Mouse (Mus musculus) hindbrain, embryonic 15.5 days (tissue): Measurements from ENCODE around the gene Gnb4. TPM values are rescaled to one million over a fixed set of nuclear protein-coding genes. Genes with fewer than 3 reads are reported as not detected.
A peak's percentile ranks its signal among the peaks of the same experiment; 100 is the strongest.

ENCODE experiments used
- ATAC-seq: fragments of 200-750 bp; cut with Nextera tagmentation; 2 replicates; pipeline ENCODE4 v1.8.0; 2017; ENCODE audit warnings: low read depth, moderate number of reproducible peaks, moderate TSS enrichment; ENCODE audit not compliant: low FRiP score
- H3K27ac ChIP-seq: fragments of 300-500 bp; sonication (generic); replicated peaks from 2 replicates; pipeline ENCODE4 v1.5.1; 2015; ENCODE audit warnings: mild to moderate bottlenecking, inconsistent platforms
- H3K27me3 ChIP-seq: fragments of 300-500 bp; sonication (generic); 2 replicates; pipeline ENCODE4 v1.6.1; 2015; ENCODE audit warnings: control low read depth, inconsistent platforms
- H3K36me3 ChIP-seq: fragments of 300-500 bp; sonication (generic); 2 replicates; pipeline ENCODE4 v1.6.1; 2015; ENCODE audit warnings: control low read depth, inconsistent platforms
- H3K4me1 ChIP-seq: fragments of 300-500 bp; sonication (generic); replicated peaks from 2 replicates; pipeline ENCODE4 v1.6.1; 2015; ENCODE audit warnings: control low read depth, inconsistent platforms
- H3K4me2 ChIP-seq: fragments of 300-500 bp; sonication (generic); 2 replicates; pipeline ENCODE4 v1.6.1; 2015; ENCODE audit warnings: moderate library complexity, mild to moderate bottlenecking, inconsistent platforms
- H3K4me3 ChIP-seq: fragments of 300-500 bp; sonication (generic); 2 replicates; pipeline ENCODE4 v1.5.1; 2015; ENCODE audit warnings: mild to moderate bottlenecking, inconsistent platforms
- H3K9ac ChIP-seq: fragments of 300-500 bp; sonication (generic); 2 replicates; pipeline ENCODE4 v1.6.1; 2015; ENCODE audit warnings: inconsistent platforms
- H3K9me3 ChIP-seq: fragments of 300-500 bp; sonication (generic); 2 replicates; pipeline ENCODE4 v1.6.1; 2016; ENCODE audit warnings: control low read depth, inconsistent platforms
- WGBS: fragments of 180-500 bp; shearing (Covaris S2); methylation state at CpG from one replicate; pipeline ENCODE4 v1.1.7; 2015; 5-methylcytosine and 5-hydroxymethylcytosine counted together
- polyA plus RNA-seq: library from polyadenylated mRNA; unstranded; fragments of >200 nt; fragmentation: Nextera tagmentation; extraction: Ambion mirVana; gene quantifications from 2 replicates; pipeline ENCODE4 v1.2.1, GENCODE M21; 2015

Gene Gnb4
- polyA plus RNA-seq, 1 experiment from 2014 or later = 96.3 TPM

DNA sequence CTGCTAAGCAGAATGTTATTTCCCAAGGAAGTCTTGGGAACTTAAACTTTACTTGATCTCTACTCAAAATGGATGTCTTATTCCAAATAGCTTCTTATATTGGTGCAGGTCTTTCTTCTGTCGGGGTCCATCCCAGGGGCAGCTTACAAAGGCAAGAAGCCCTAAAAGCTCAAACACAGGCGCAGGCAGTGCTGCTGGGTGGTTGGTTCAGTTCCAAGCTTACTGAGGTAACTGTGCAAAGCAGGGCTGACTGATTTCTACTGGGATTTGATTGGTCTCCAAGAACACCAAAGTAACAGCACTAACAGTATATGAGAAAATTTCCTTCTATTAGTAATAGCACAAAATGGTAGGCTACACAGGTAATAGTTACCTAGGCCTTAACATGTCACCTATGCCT lies 43.3 kb downstream of the Gnb4 start:
- Histone ChIP-seq H3K27me3 (no peaks in the 10 kb centered on the region), H3K9ac (no peak overlapping the region), H3K4me3 (no peak overlapping the region), H3K27ac (no peak overlapping the region), H3K9me3 (no peaks in the 10 kb centered on the region), H3K36me3 (peaks cover 59% of the 10 kb centered on the region), H3K4me1 (no peaks in the 10 kb centered on the region), H3K4me2 (no peak overlapping the region)
- 93% methylated on average over 2 of the region's 2 CpGs for WGBS
- ATAC-seq = no peak

DNA sequence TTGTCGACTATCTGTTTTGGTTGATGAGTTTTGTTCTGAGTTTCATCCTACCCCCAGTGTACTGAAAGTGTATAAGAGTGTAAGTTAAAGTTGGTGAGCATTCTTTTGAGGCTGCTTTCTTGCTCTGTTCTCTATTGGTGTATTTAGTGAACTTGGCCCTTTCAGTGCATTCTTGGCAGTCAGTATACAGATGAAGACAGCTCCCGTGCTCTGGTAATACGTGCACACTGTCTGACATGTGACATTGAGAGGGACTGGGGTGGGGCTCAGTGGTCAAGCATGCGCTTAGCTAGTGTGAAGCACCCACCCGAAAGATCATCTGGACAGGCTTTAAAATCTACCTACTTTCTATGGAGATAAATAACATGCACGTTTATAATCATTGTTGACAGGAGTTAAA lies 53.0 kb downstream of the Gnb4 start:
- no peaks in the 10 kb centered on the region for H3K9me3 ChIP-seq
- H3K4me2 ChIP-seq = no peak overlapping the region
- no peaks in the 10 kb centered on the region for H3K27me3 ChIP-seq
- no peak for ATAC-seq
- H3K4me3 ChIP-seq = no peak overlapping the region
- H3K9ac ChIP-seq = no peak overlapping the region
- no peak overlapping the region for H3K27ac ChIP-seq
- 93% methylated on average over 6 of the region's 6 CpGs for WGBS
- peaks cover 67% of the 10 kb centered on the region for H3K36me3 ChIP-seq
- no peaks in the 10 kb centered on the region for H3K4me1 ChIP-seq

- Histone ChIP-seq H3K9me3 (no peaks in the 10 kb centered on the region), H3K4me3 (no peak overlapping the region), H3K9ac (no peak overlapping the region), H3K36me3 (peaks cover 40% of the 10 kb centered on the region), H3K27ac (no peak overlapping the region), H3K27me3 (no peaks in the 10 kb centered on the region), H3K4me1 (no peaks in the 10 kb centered on the region), H3K4me2 (no peak overlapping the region)
- 90% methylated on average over 1 of the region's 1 CpGs for WGBS
- no peak for ATAC-seq
Measured at GRCm38 (mm10) chr3:32553061-32553460, 63.3 kb downstream of the Gnb4 start.

GRCm38 (mm10) chr3:32538091-32538490 lies 78.3 kb downstream of the Gnb4 start:
- no peak overlapping the region for H3K27ac ChIP-seq
- 96% methylated on average over 5 of the region's 5 CpGs for WGBS
- no peak for ATAC-seq
- no peaks in the 10 kb centered on the region for H3K4me1 ChIP-seq
- H3K9ac ChIP-seq = no peak overlapping the region
- peaks cover 54% of the 10 kb centered on the region for H3K36me3 ChIP-seq
- H3K9me3 ChIP-seq = no peaks in the 10 kb centered on the region
- H3K4me2 ChIP-seq = no peak overlapping the region
- H3K27me3 ChIP-seq = no peaks in the 10 kb centered on the region
- no peak overlapping the region for H3K4me3 ChIP-seq

DNA sequence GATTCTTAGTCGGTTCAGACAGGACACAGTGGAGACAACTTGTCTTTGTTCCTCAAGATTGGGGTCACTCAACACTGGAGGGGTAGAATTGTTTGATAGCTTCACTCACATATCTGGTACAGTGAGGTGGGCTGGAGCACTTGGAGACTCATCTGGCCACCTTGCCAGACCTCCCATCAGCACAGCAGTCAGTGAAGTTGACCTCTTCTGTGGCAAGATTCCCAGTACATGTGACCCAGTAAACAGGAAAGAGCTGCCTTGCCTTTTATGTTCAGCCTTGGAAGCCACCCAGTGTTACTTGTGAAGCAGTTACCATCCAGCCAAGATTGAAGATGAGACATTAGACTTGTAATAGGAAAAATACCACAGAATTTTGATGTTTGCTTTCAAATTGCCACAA lies 78.8 kb downstream of the Gnb4 start:
- Histone ChIP-seq H3K36me3 (peaks cover 49% of the 10 kb centered on the region), H3K4me1 (no peaks in the 10 kb centered on the region), H3K27ac (no peak overlapping the region), H3K9me3 (no peaks in the 10 kb centered on the region), H3K27me3 (no peaks in the 10 kb centered on the region), H3K4me2 (no peak overlapping the region), H3K9ac (no peak overlapping the region), H3K4me3 (no peak overlapping the region)
- peak; percentile 45; the same call in 1 of the 2 replicates for ATAC-seq
- WGBS = 46% methylated on average over 1 of the region's 1 CpGs

DNA sequence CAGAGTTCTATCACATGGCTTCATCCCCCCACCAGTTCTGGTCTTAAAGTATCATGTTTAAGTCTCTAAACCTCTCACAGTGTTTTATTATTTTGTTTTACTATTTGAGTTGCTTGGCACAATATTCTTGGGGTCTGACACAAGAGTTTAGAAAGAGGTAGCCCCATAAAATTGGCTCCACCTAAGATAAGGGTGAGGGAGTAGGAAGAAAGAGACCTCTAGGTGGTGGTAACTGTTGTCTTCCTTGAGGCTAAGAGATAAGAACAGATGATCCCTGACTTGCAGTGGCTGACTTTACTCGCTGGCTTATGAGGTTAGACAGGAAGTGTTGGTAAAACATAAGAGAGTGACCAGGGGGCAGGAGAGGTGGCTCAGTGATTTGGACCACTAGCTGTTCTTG lies 80.7 kb downstream of the Gnb4 start:
- Histone ChIP-seq H3K36me3 (peaks cover 40% of the 10 kb centered on the region), H3K4me2 (no peak overlapping the region), H3K9me3 (no peaks in the 10 kb centered on the region), H3K4me3 (no peak overlapping the region), H3K27me3 (no peaks in the 10 kb centered on the region), H3K9ac (no peak overlapping the region), H3K27ac (no peak overlapping the region), H3K4me1 (peaks cover 7% of the 10 kb centered on the region; the same call in 1 of the 2 replicates)
- WGBS = 77% methylated on average over 1 of the region's 1 CpGs
- ATAC-seq = no peak

Other genes with a start within 250 kb of the Gnb4 start
- gene Pik3ca, start 218.9 kb downstream of the Gnb4 start, polyA plus RNA-seq = 10.8 and 12.8 TPM in 2 replicates
- gene Kcnmb3, start 124.4 kb downstream of the Gnb4 start, polyA plus RNA-seq = 0.21 TPM in 1 of 2 replicates, not detected in the other
- 36.9 and 40.0 TPM in 2 replicates for gene Zfp639, start 106.3 kb downstream of the Gnb4 start, polyA plus RNA-seq
- 36.4 and 45.0 TPM in 2 replicates for gene Mfn1, start 87.1 kb downstream of the Gnb4 start, polyA plus RNA-seq
- gene Actl6a, start 89.7 kb upstream of the Gnb4 start, polyA plus RNA-seq = 63.2 and 68.9 TPM in 2 replicates
- 311 and 334 TPM in 2 replicates for gene Ndufb5, start 120.4 kb upstream of the Gnb4 start, polyA plus RNA-seq
- gene Mrpl47, start 121.0 kb upstream of the Gnb4 start, polyA plus RNA-seq = 30.2 and 33.4 TPM in 2 replicates
- 15.1 and 17.4 TPM in 2 replicates for gene Usp13, start 201.0 kb upstream of the Gnb4 start, polyA plus RNA-seq